Mouse (Mus musculus) kidney, embryonic 16.5 days (tissue): Measurements from ENCODE around the gene D6Ertd527e. TPM values are rescaled to one million over a fixed set of nuclear protein-coding genes. Genes with fewer than 3 reads are reported as not detected.

Source experiments
- ATAC-seq: fragments of 200-750 bp; cut with Nextera tagmentation; 2 replicates; pipeline ENCODE4 v1.8.0; 2017; ENCODE audit warnings: moderate TSS enrichment; ENCODE audit not compliant: low FRiP score, low TSS enrichment
- H3K27ac ChIP-seq: fragments of 300-500 bp; sonication (generic); 2 replicates; pipeline ENCODE4 v1.5.1; 2014; ENCODE audit warnings: low read length
- H3K27me3 ChIP-seq: fragments of 300-500 bp; sonication (generic); 2 replicates; pipeline ENCODE4 v1.6.1; 2014; ENCODE audit warnings: low read length, control low read depth, mixed read lengths; ENCODE audit not compliant: insufficient read depth
- H3K36me3 ChIP-seq: fragments of 300-500 bp; sonication (generic); 2 replicates; pipeline ENCODE4 v1.6.1; 2014; ENCODE audit warnings: low read length, control low read depth, mixed read lengths; ENCODE audit not compliant: insufficient read depth
- H3K4me1 ChIP-seq: fragments of 300-500 bp; sonication (generic); 2 replicates; pipeline ENCODE4 v1.6.1; 2014; ENCODE audit warnings: low read length, control low read depth, mixed read lengths; ENCODE audit not compliant: insufficient read depth
- H3K4me2 ChIP-seq: fragments of 300-500 bp; sonication (generic); replicated peaks from 2 replicates; pipeline ENCODE4 v1.6.1; 2014; ENCODE audit warnings: low read depth, low read length
- H3K4me3 ChIP-seq: fragments of 300-500 bp; sonication (generic); 2 replicates; pipeline ENCODE4 v1.5.1; 2014; ENCODE audit warnings: mild to moderate bottlenecking, low read length
- H3K9ac ChIP-seq: fragments of 300-500 bp; sonication (generic); replicated peaks from 2 replicates; pipeline ENCODE4 v1.6.1; 2014; ENCODE audit warnings: low read length
- H3K9me3 ChIP-seq: fragments of 300-500 bp; sonication (generic); 2 replicates; pipeline ENCODE4 v1.6.1; 2016; ENCODE audit warnings: low read length, control low read depth
- WGBS: fragments of 180-500 bp; shearing (Covaris S2); extraction: QIAGEN DNeasy Blood & Tissue Kit; methylation state at CpG from one replicate; pipeline ENCODE4 v1.1.7; 2014; 5-methylcytosine and 5-hydroxymethylcytosine counted together
- polyA plus RNA-seq: library from polyadenylated mRNA; unstranded; fragments of >200 nt; fragmentation: Nextera tagmentation; extraction: Ambion mirVana; gene quantifications from 2 replicates; pipeline ENCODE4 v1.2.1, GENCODE M21; 2015

D6Ertd527e gene
- polyA plus RNA-seq, 1 experiment from 2014 or later: 0.39 TPM

- H3K36me3 ChIP-seq: no peaks in the 10 kb centered on the region
- no peak for ATAC-seq
- no peak overlapping the region for H3K27ac ChIP-seq
- H3K4me3 ChIP-seq: no peak overlapping the region
- H3K27me3 ChIP-seq: peaks cover 2% of the 10 kb centered on the region; the same call in 1 of the 2 replicates
- 86% methylated on average over 1 of the region's 1 CpGs for WGBS
- H3K9me3 ChIP-seq: no peaks in the 10 kb centered on the region
- H3K4me1 ChIP-seq: peaks cover 13% of the 10 kb centered on the region
- no peak overlapping the region for H3K9ac ChIP-seq
- no peak overlapping the region for H3K4me2 ChIP-seq
These were observed 1.2 kb upstream of the D6Ertd527e start for GRCm38 (mm10) chr6:87103314-87103713.

GRCm38 (mm10) chr6:87111493-87111892, 6.9 kb downstream of the D6Ertd527e start:
- Histone ChIP-seq H3K27me3 (no peaks in the 10 kb centered on the region), H3K9me3 (no peaks in the 10 kb centered on the region), H3K4me2 (no peak overlapping the region), H3K36me3 (no peaks in the 10 kb centered on the region), H3K4me1 (no peaks in the 10 kb centered on the region), H3K9ac (no peak overlapping the region), H3K27ac (no peak overlapping the region), H3K4me3 (no peak overlapping the region)
- ATAC-seq: no peak
- 90% methylated on average over 1 of the region's 1 CpGs for WGBS

- Histone ChIP-seq H3K27ac (no peak overlapping the region), H3K4me2 (no peak overlapping the region), H3K9me3 (no peaks in the 10 kb centered on the region), H3K9ac (no peak overlapping the region), H3K27me3 (no peaks in the 10 kb centered on the region), H3K36me3 (no peaks in the 10 kb centered on the region), H3K4me1 (no peaks in the 10 kb centered on the region), H3K4me3 (no peak overlapping the region)
- ATAC-seq: no peak
- WGBS: 89% methylated on average over 6 of the region's 6 CpGs
These were observed 7.6 kb downstream of the D6Ertd527e start for GRCm38 (mm10) chr6:87112125-87112524.

GRCm38 (mm10) chr6:87115981-87116380, 11.4 kb downstream of the D6Ertd527e start:
- no peak overlapping the region for H3K27ac ChIP-seq
- 83% methylated on average over 2 of the region's 2 CpGs for WGBS
- no peak overlapping the region for H3K9ac ChIP-seq
- H3K27me3 ChIP-seq: no peaks in the 10 kb centered on the region
- no peaks in the 10 kb centered on the region for H3K9me3 ChIP-seq
- no peaks in the 10 kb centered on the region for H3K36me3 ChIP-seq
- no peak overlapping the region for H3K4me2 ChIP-seq
- no peaks in the 10 kb centered on the region for H3K4me1 ChIP-seq
- ATAC-seq: no peak
- no peak overlapping the region for H3K4me3 ChIP-seq

- WGBS: 90% methylated on average over 7 of the region's 7 CpGs
- Histone ChIP-seq H3K4me3 (no peak overlapping the region), H3K9ac (no peak overlapping the region), H3K4me1 (no peaks in the 10 kb centered on the region), H3K27ac (no peak overlapping the region), H3K4me2 (no peak overlapping the region), H3K27me3 (no peaks in the 10 kb centered on the region), H3K9me3 (no peaks in the 10 kb centered on the region), H3K36me3 (no peaks in the 10 kb centered on the region)
- no peak for ATAC-seq
These were observed 12.1 kb downstream of the D6Ertd527e start for GRCm38 (mm10) chr6:87116596-87116995.

- Histone ChIP-seq H3K4me2 (no peak overlapping the region), H3K9me3 (no peaks in the 10 kb centered on the region), H3K4me3 (no peak overlapping the region), H3K27ac (no peak overlapping the region), H3K4me1 (no peaks in the 10 kb centered on the region), H3K27me3 (no peaks in the 10 kb centered on the region), H3K36me3 (no peaks in the 10 kb centered on the region), H3K9ac (no peak overlapping the region)
- 61% methylated on average over 20 of the region's 20 CpGs for WGBS
- ATAC-seq: peak; percentile 27; the same call in 1 of the 2 replicates
These were observed 14.7 kb downstream of the D6Ertd527e start for GRCm38 (mm10) chr6:87119066-87119837.

GRCm38 (mm10) chr6:87119975-87120374, 15.4 kb downstream of the D6Ertd527e start:
- ATAC-seq: no peak

GRCm38 (mm10) chr6:87120661-87121060, 16.1 kb downstream of the D6Ertd527e start:
- no peak for ATAC-seq
- 83% methylated on average over 6 of the region's 6 CpGs for WGBS
- Histone ChIP-seq H3K4me3 (no peak overlapping the region), H3K4me1 (no peaks in the 10 kb centered on the region), H3K9ac (no peak overlapping the region), H3K4me2 (no peak overlapping the region), H3K27ac (no peak overlapping the region), H3K27me3 (no peaks in the 10 kb centered on the region), H3K36me3 (no peaks in the 10 kb centered on the region), H3K9me3 (no peaks in the 10 kb centered on the region)

More at GRCm38 (mm10) chr6:87119975-87120374, 15.4 kb downstream of the D6Ertd527e start:
- WGBS: 44% methylated on average over 4 of the region's 4 CpGs
- H3K36me3 ChIP-seq: no peaks in the 10 kb centered on the region
- no peaks in the 10 kb centered on the region for H3K9me3 ChIP-seq
- H3K27ac ChIP-seq: no peak overlapping the region
- H3K27me3 ChIP-seq: no peaks in the 10 kb centered on the region
- no peak overlapping the region for H3K4me3 ChIP-seq
- no peaks in the 10 kb centered on the region for H3K4me1 ChIP-seq
- H3K9ac ChIP-seq: no peak overlapping the region
- no peak overlapping the region for H3K4me2 ChIP-seq

- no peak for ATAC-seq
- no peak overlapping the region for H3K4me2 ChIP-seq
- H3K36me3 ChIP-seq: no peaks in the 10 kb centered on the region
- no peak overlapping the region for H3K4me3 ChIP-seq
- no peak overlapping the region for H3K9ac ChIP-seq
- H3K27ac ChIP-seq: no peak overlapping the region
- no peaks in the 10 kb centered on the region for H3K27me3 ChIP-seq
- WGBS: 67% methylated on average over 7 of the region's 7 CpGs
- no peaks in the 10 kb centered on the region for H3K9me3 ChIP-seq
- peaks cover 4% of the 10 kb centered on the region for H3K4me1 ChIP-seq
These were observed 17.4 kb downstream of the D6Ertd527e start for GRCm38 (mm10) chr6:87121961-87122360.

- Histone ChIP-seq H3K4me1 (peaks cover 10% of the 10 kb centered on the region), H3K4me2 (no peak overlapping the region), H3K9me3 (no peaks in the 10 kb centered on the region), H3K27me3 (no peaks in the 10 kb centered on the region), H3K9ac (no peak overlapping the region), H3K4me3 (no peak overlapping the region), H3K27ac (no peak overlapping the region), H3K36me3 (no peaks in the 10 kb centered on the region)
- WGBS: 88% methylated on average over 6 of the region's 6 CpGs
- no peak for ATAC-seq
These were observed 18.9 kb downstream of the D6Ertd527e start for GRCm38 (mm10) chr6:87123406-87123805.
